Mouse (Mus musculus) megakaryocyte, embryonic 14.5 days (primary cell): ENCODE measurements around the gene Gramd1b.

Source experiments
- FLI1 ChIP-seq: IDR thresholded peaks from 2 replicates; pipeline ENCODE4 v1.6.1; 2012; ENCODE audit warnings: low read length, inconsistent platforms, mixed read lengths
- GATA1 ChIP-seq: IDR thresholded peaks from 3 replicates; pipeline ENCODE4 v1.6.1; 2012; ENCODE audit warnings: mixed read lengths, low read length, inconsistent platforms, borderline replicate concordance

DNA sequence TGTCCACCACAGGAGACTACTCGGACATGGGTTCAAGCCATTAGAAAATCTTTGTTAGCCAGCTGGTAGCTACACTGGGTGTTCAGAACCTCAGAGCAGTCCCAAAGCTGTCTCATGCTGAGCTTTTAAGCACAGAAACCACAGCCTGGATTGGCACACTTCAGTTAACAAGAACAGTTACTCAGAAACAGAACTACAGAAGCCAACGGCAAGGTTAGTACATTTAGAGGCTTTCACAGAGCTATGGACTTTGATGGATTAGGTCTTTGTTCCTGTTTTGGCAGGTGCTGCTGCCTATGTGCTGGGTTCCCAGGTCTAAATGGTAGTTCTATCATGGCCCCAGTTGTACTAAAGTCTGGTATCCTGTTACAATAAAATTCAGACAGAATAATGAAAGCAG is 40.1 kb upstream of the Gramd1b start:
- no peak for TF ChIP-seq GATA1
- no peak for TF ChIP-seq FLI1
